Mouse (Mus musculus) megakaryocyte progenitor cell, adult 5-6 weeks (primary cell): ENCODE measurements around the gene Hdac4. TPM values are rescaled to one million over a fixed set of nuclear protein-coding genes. Genes with fewer than 3 reads are reported as not detected.

Experiments used
- ATAC-seq: replicated peaks from 2 replicates; pipeline ENCODE4 v1.8.0; 2016; ENCODE audit warnings: mild to moderate bottlenecking, moderate TSS enrichment, inconsistent platforms; ENCODE audit not compliant: poor library complexity
- total RNA-seq, 2 experiments: library from RNA; stranded (forward) in 1 of 2; stranded (reverse) in 1 of 2; fragments of 157-497, 149-512 nt in 1 of 2; fragments of 200-1000 nt in 1 of 2; gene quantifications; 2 replicates each; pipeline versions ENCODE4 v1.2.3 to v1.2.4; 2015 to 2017

The Hdac4 gene
- total RNA-seq, 2 experiments from 2014 or later = 8.4 to 22.6 TPM

DNA sequence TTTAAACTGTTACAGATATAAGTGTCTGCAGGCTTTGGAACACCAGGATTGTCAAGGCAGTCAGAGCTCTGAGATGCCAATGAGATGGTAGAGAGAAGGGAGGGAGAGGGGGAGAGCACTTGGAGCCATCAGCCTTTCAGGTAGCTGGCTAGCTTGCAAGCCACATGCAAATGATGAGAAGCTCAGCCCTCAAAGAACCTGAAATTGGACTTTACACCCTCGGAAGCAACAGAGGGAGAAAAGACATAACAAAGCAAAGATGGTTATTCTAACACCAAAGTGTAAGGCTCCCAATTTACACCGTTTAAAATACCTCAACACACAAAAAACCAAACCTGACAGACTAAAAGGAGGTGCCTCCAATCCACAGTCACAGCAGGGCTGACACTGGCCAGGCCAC is 63.3 kb downstream of the Hdac4 start:
- ATAC-seq = no peak

- ATAC-seq = peak; percentile 48
Measured at GRCm38 (mm10) chr1:92130470-92131100, 64.9 kb downstream of the Hdac4 start.

GRCm38 (mm10) chr1:92129751-92130150 is 65.7 kb downstream of the Hdac4 start:
- ATAC-seq = no peak

- peak; percentile 50 for ATAC-seq
Measured at GRCm38 (mm10) chr1:92127785-92128184, 67.7 kb downstream of the Hdac4 start.

DNA sequence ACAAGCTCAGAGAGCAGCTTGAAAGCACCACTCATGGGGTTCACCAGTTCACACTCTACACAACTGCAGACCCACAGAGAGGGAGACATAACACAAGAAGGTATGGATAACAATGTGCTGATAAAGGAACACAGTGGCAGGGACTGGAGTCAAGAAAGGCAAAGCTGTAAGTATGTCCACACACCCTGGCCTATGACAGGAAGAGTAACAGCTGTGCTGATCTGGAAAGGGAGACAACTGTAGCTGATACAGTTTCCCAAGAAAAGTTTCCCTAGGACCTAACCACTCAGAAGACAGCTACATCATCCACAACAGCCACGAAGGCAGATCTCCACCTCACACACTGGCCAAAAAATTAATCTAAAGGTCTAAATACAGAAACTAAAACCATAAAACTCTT is 68.1 kb downstream of the Hdac4 start:
- peak; percentile 18; the same call in 1 of the 2 replicates for ATAC-seq

GRCm38 (mm10) chr1:92124497-92125201 is 70.8 kb downstream of the Hdac4 start:
- peak; percentile 50 for ATAC-seq

DNA sequence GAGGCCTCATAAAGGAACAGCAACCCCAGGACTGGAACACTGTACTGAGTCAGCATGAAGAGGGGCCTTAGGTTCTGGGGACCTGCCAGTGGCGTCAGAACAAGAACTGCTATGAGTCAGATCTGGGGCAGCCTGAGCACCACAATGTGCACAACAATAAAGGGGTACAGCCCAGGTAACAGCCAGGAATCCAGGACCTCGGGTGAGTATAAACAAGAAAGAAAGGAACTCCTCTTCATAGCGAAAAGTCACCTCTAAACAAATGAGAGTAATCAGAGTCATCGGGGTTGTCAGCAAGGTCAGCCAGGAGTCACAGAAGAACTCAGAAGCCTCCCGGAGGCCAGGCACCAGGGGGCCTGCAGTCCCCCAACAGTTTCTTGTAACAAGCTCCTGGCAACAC is 76.2 kb downstream of the Hdac4 start:
- ATAC-seq = no peak

DNA sequence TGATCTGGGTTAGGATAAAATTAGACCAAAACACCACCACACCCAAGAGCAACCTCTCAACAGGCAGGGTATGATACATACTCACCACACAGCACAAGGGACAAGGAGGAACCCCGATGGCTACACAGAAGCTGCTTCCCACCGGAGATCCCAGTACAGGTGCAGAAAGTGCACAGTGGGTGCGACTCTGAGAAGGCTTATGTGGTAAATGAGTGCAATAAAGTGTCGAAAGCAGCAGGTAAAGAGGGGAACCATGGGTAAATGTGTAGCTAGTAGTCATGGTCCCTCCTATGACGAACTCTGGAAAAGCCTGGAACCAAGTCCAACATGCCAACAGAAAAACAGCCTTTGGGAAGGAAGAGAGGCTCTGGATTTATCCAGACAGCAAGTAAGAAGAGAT is 77.9 kb downstream of the Hdac4 start:
- no peak for ATAC-seq

- ATAC-seq = no peak
Measured at GRCm38 (mm10) chr1:92116169-92116568, 79.3 kb downstream of the Hdac4 start.

- ATAC-seq = no peak
Measured at GRCm38 (mm10) chr1:92114091-92114490, 81.4 kb downstream of the Hdac4 start.

DNA sequence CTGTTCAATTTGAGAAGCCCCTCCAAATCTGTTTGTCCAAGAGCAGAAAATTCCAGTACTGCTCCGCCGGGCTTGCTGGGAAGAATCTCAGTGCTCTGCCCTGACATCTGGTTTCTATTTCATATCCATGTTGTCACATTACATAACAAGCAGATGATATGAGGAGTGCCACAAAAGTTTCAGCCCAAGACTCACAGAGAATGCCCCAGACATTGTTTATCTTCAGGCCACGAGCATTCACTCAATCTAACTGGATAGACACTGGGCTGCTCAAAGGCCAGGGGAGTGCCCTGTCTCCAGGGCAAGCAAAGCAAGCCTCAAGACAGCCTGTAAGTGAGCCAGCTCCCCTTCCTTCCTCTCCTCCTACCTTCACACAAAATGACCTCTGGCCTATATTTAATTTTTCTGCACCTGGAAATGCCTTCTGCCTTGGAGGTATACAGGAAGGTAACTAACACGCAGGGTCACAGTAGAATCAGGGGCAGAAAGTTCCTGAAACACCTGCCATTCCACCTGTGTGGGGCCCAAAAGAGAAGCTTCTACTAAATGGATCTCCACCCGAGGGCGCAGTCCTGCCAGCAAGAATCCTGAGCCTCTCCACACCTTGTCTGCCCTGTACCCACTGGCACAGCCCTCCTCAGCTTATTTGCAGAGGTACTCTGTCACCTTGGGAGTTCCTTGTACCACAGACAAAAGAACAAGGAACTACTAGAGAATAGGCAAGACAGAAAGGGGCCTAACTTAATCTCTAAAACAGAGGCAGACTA is 82.1 kb downstream of the Hdac4 start:
- no peak for ATAC-seq

DNA sequence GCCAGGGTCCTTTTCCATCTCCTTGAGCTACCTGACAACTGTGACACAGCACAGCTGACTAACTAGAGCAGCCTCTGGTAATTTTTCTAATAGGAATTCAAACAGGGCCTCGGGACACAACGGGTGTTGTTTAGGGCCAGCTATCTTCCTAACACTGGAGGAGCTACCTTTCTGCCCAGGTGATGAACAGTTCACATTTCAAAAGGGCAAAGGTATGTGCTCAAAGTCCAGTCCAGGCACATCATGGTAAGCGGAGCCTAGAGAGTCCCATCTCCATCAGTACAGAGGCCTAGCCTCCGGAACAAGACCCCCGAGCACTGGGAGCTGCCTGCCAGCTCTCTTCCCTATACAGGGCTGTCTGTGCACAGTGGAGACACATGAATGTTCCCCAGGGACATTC is 82.9 kb downstream of the Hdac4 start:
- ATAC-seq = no peak

GRCm38 (mm10) chr1:92111551-92111950 is 83.9 kb downstream of the Hdac4 start:
- no peak for ATAC-seq

DNA sequence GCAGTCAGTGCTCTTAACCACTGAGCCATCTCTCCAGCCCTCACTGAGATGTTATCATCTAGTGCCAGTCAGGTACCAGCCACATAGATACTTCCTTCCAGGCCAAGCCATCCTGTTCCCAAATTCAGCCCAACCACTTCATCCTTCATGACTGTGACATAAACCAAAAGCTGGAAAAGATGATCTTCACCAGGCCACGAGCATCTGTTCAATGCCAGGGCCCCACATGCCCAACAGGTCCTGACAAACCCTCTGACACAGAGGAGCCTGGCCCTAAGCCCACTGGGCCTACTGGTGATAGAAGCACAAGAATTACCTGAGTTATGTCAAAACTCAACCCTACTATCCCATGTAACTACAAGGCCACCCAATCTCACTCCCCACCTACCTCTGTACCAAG is 84.5 kb downstream of the Hdac4 start:
- ATAC-seq = no peak

GRCm38 (mm10) chr1:92109221-92109620 is 86.3 kb downstream of the Hdac4 start:
- ATAC-seq = no peak

DNA sequence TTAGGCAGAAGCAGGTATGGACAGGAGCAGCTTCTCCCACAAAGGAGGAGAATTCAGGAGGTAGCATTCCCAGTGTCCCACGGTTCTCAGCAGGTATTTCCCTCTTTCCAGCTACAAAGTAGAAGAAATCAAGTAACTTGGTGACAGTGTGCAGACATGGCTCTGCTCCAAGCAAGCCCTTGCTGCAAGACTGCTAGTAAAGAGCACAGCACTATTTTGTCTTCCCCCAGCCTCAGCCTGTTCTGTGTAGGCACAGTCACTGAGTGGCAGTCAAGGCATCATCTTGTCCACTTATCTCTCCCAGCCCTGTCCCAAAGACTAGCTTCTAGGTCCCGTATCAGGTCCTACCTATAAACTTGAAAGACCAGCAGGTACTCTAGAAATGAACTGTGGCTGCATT is 86.9 kb downstream of the Hdac4 start:
- ATAC-seq = no peak

GRCm38 (mm10) chr1:92107996-92108395 is 87.5 kb downstream of the Hdac4 start:
- ATAC-seq = no peak

DNA sequence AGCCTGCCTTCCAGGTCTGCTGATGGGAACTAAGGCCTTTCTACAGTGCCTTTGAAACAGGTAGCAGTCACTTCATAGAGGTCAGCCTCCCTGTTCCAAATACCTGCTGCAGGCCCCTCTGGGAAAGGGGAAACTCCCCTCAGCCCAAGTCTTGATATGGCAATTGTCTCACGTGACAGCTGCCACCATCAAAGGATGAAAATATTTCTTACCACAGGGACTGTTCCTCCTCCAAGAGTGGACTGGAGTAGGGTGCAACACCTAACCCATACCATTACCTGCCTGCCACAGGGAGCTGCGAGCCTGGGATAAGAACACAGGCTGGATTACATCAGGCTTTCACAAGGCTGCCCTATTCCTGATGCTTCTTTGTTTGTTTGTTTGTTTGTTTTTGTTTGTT is 88.0 kb downstream of the Hdac4 start:
- ATAC-seq = no peak

- no peak for ATAC-seq
Measured at GRCm38 (mm10) chr1:92106486-92107160, 88.9 kb downstream of the Hdac4 start.

DNA sequence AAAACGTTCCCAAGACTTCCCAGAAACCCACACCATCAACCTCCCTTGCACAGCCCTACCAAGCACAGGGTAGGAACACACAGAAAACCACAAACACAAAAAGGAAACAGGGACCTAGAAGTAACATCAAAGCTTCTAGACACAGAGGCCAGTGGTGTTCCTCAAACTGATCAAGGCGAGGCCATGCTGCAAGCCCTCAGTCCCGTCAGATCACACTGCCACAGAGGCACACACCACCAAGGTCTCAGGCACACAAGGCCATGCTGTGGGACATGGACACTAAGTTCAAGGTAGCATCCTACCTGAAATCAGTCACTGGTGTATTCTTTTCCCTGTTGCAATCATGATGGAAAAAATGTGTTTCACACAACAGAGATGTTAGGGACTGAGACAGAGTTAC is 90.8 kb downstream of the Hdac4 start:
- peak; percentile 52; the same call in 1 of the 2 replicates for ATAC-seq

DNA sequence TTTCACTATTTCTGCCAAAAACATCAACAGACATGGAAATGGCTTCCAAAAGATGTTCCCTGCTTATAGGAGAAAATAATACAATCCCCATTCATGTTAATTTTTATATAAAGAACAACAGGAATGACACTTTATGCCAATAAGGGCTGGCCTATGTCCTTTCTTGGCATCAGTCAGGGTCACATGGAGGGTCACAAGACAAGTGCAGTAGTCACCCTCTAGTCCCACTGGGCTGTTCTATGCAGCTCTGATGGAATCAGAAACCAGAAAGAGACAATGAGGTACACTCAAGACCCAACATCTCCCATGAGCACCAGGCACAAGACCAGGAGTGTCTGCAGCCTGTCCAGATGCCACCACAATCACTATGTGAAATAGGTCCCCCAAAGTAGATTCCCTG is 91.5 kb downstream of the Hdac4 start:
- ATAC-seq = no peak
